Mouse (Mus musculus): ENCODE results near the gene Pde11a.

DNA sequence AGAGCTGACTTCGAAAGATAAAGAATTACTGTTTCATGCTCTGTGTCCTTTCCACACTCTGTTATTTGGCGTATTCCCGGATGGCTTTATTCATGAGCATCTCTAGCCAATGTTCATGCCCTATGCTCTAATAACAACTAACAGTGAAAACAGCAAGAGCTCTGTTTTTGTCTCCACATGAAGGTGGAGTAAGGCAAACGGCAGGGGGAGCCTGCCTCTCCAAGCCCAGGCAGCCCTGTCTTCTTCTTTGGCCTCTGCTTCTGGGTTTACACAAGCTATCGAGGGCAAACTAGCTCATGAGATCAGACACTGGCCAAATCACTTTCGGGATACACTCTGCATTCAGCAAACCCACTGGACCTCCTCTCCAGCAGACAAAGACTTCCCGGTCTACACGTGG, 241.3 kb downstream of the Pde11a start:
- TF ChIP-seq POLR2A (IDR thresholded peaks at IDR 0.05; ENCODE audit: insufficient read depth, low read depth, low read length): no peak
- TF ChIP-seq CTCF (IDR thresholded peaks at IDR 0.05; ENCODE audit: insufficient read depth, low read depth, low read length): no peak

Data from olfactory bulb, adult 2 months (tissue).